Mouse (Mus musculus) thymus, adult 2 months (tissue): Measurements from ENCODE around the gene Dydc1. TPM values are rescaled to one million over a fixed set of nuclear protein-coding genes. Genes with fewer than 3 reads are reported as not detected.

ENCODE experiments used
- DNase-seq: peaks from one replicate; pipeline ENCODE4 v3.0.0; 2021
- H3K27ac ChIP-seq: fragments of 200-500 bp; 2 replicates; pipeline ENCODE4 v1.5.1; 2012; ENCODE audit warnings: low read length, control low read depth; ENCODE audit not compliant: control insufficient read depth, insufficient read depth
- H3K27me3 ChIP-seq: fragments of 200-500 bp; 2 replicates; pipeline ENCODE4 v1.6.1; 2012; ENCODE audit warnings: mild to moderate bottlenecking, low read length, moderate library complexity, mixed read lengths; ENCODE audit not compliant: control insufficient read depth, insufficient read depth
- H3K36me3 ChIP-seq: fragments of 200-500 bp; 2 replicates; pipeline ENCODE4 v1.6.1; 2012; ENCODE audit warnings: mild to moderate bottlenecking, low read length, moderate library complexity; ENCODE audit not compliant: control insufficient read depth, insufficient read depth
- H3K4me1 ChIP-seq: fragments of 200-500 bp; replicated peaks from 2 replicates; pipeline ENCODE4 v1.6.1; 2012; ENCODE audit warnings: low read length; ENCODE audit not compliant: control insufficient read depth, insufficient read depth
- H3K4me3 ChIP-seq: fragments of 200-500 bp; 2 replicates; pipeline ENCODE4 v1.5.1; 2012; ENCODE audit warnings: mild to moderate bottlenecking, low read length, control low read depth, moderate library complexity; ENCODE audit not compliant: control insufficient read depth, insufficient read depth
- CTCF ChIP-seq: fragments of 200-500 bp; IDR thresholded peaks from 2 replicates; pipeline ENCODE4 v1.5.1; 2012; ENCODE audit warnings: mild to moderate bottlenecking, control low read depth, low read length, moderate library complexity, borderline replicate concordance; ENCODE audit not compliant: control insufficient read depth, poor library complexity, insufficient read depth; ENCODE audit errors: extremely low read depth
- POLR2A ChIP-seq: fragments of 200-500 bp; IDR thresholded peaks from 2 replicates; pipeline ENCODE4 v1.6.1; 2012; ENCODE audit warnings: mild to moderate bottlenecking, low read length, control low read depth, moderate library complexity; ENCODE audit not compliant: control insufficient read depth, poor library complexity, insufficient read depth; ENCODE audit errors: extremely low read depth
- WGBS: fragments of 180-500 bp; shearing (Covaris S2); methylation state at CpG from one replicate; pipeline ENCODE4 v1.1.7; 2018; 5-methylcytosine and 5-hydroxymethylcytosine counted together
- polyA plus RNA-seq: library from polyadenylated mRNA; depleted of rRNA; stranded (reverse); fragments of >200 nt; gene quantifications from 2 replicates; pipeline ENCODE4 v1.2.3, GENCODE M21; 2012

Gene Dydc1
- polyA plus RNA-seq, 1 experiment = 0.09 TPM

DNA sequence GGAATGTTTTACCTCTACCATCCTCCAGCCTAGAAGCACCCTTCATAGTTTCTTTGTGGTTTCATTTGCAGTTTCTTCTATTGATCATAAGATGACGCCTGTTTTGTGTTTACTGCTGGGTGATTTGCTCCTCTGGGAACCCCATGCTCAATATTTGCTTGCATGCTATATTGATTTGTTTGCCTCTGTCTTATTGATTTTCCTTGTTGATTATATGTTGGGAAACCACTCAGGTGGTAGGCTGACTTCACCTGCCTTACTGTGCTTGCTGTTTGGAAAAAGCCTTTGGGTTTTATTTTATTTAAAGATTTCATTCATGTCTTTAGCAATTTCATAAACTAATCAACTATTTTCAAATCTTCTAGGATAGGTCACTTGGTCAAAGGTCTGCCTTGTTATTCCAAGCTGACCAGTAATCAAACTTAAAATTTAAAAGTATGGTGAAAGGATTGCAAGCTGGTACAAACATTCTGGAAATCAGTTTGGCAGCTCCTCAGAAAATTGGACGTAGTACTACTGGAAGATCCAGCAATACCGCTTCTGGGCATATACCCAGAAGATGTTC lies 23.7 kb downstream of the Dydc1 start:
- Histone ChIP-seq H3K4me3 (no peak overlapping the region), H3K36me3 (no peaks in the 10 kb centered on the region), H3K4me1 (no peaks in the 10 kb centered on the region), H3K27me3 (no peaks in the 10 kb centered on the region), H3K27ac (no peak overlapping the region)
- DNase-seq = no peak
- 95% methylated on average over 3 of the region's 3 CpGs for WGBS
- TF ChIP-seq CTCF (no peak), POLR2A (no peak)

DNA sequence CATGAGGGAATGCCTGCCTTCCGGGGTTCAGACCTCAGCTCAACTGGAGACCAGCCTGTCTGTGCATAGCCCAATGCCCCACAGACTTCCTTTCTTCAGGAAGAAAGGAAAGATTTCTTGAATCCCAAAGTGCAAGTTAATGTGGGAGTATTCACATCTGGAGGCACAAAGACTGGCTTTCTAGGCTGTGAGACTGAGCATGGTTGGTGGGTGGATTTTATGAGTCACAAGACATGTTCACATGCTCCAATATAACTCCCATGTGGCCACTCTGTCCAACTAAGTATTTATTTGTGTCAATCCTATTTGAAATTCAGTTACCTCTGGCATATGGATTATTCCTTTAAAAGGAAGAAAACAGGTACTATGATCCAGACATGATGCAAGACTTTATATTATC lies 26.0 kb downstream of the Dydc1 start:
- H3K27ac ChIP-seq = no peak overlapping the region
- H3K4me1 ChIP-seq = no peaks in the 10 kb centered on the region
- TF ChIP-seq CTCF (no peak), POLR2A (no peak)
- no peaks in the 10 kb centered on the region for H3K27me3 ChIP-seq
- H3K4me3 ChIP-seq = no peak overlapping the region
- 97% methylated on average over 1 of the region's 1 CpGs for WGBS
- no peak for DNase-seq
- H3K36me3 ChIP-seq = no peaks in the 10 kb centered on the region

DNA sequence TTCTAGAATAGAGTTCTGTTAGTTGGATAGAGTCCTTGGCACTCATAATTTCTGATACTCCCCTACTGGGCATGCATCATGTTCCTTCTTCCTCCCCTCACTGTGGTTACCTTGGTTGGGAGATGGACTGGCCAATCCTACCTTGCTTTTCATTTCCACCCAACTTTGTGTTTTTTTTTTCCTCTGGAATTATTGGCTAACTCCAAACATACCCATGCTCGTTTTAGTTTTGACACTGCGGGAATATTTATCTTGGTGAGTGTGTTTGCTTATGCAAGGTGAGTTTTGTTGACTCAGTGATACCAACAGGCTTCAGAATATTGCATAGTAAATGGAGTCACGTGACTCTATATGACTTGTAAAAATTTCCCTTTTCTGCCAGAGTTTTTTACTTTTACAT lies 28.0 kb downstream of the Dydc1 start:
- Histone ChIP-seq H3K36me3 (no peaks in the 10 kb centered on the region), H3K27me3 (no peaks in the 10 kb centered on the region), H3K4me3 (no peak overlapping the region), H3K4me1 (no peaks in the 10 kb centered on the region), H3K27ac (no peak overlapping the region)
- no peak for TF ChIP-seq CTCF
- no peak for TF ChIP-seq POLR2A
- WGBS = 89% methylated on average over 3 of the region's 3 CpGs
- no peak for DNase-seq

DNA sequence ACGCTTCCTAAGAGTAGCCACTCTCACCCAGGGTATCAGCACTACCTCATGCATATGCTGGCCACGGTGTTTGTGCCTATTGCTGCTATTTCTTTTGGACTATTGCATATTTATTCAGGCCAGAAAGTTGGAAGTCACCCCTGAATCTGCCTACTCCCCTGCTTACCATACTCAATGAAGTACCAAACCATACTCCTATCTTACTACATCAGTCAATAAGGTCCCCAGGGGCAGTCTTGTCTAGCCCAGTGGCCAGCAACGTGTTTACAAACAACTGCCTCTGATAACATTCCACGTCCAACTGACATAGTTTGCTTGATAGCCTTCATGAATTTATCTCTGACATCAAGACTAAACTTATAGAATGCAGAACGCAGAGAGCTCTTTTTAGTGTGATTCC lies 28.5 kb downstream of the Dydc1 start:
- Histone ChIP-seq H3K4me1 (no peaks in the 10 kb centered on the region), H3K27ac (no peak overlapping the region), H3K36me3 (no peaks in the 10 kb centered on the region), H3K4me3 (no peak overlapping the region), H3K27me3 (no peaks in the 10 kb centered on the region)
- no peak for TF ChIP-seq POLR2A
- TF ChIP-seq CTCF = no peak
- no peak for DNase-seq
- WGBS = 85% methylated on average over 5 of the region's 5 CpGs

DNA sequence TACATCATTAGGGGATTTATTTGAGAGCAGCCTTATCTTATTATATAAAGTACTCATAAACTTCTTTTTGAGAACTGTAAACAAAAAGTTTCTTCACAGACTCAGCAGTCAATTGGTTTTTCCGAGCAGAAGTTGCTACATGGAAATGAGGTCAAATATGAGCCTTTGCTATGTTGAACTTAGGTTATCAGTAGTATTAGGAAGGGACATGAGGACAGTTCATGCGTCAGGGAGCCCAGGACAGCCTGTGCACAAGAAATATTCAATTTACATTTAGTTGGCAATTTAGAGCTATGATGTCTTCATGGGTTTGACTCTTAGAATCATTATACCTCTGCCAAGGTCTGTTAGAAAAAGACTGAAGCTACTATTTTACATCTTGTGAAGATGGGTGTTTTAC lies 29.6 kb downstream of the Dydc1 start:
- DNase-seq = no peak
- no peak for TF ChIP-seq CTCF
- no peak for TF ChIP-seq POLR2A
- no peaks in the 10 kb centered on the region for H3K36me3 ChIP-seq
- 87% methylated on average over 2 of the region's 2 CpGs for WGBS
- no peaks in the 10 kb centered on the region for H3K4me1 ChIP-seq
- H3K4me3 ChIP-seq = no peak overlapping the region
- no peaks in the 10 kb centered on the region for H3K27me3 ChIP-seq
- H3K27ac ChIP-seq = no peak overlapping the region

DNA sequence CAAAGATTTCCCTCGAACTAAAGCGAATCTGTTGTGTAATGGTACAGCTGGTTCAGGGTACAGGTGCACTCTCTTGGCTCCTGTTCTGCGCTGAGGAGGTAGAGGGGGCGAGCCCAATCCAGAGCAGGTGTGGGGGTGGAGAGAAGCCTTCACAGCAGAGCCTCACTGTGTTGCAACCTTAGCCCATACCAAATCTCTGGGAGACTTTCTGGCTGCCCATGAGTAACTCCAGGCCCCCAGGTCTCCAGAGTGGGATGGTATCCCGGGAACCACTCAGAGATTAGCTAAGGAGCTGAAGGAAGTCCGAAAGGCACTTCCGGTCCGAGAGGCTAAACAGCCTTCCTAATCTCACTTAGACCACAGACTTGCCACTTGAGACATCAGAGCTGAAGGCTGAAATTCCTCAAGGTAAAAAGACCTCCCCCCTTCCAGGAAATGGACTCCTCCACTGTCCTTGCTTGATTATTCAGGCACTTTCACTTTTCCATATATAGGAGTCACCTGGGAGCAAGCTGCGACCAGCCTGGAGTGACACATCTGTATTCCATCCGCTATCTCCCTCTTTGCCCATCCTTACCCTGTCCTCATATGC lies 32.2 kb downstream of the Dydc1 start, which contains the start of gene Mat1a:
Mat1a (plus strand) TSS at position 183 of the 592 bp plus-strand sequence.
- DNase-seq = no peak
- no peak for TF ChIP-seq POLR2A
- no peak for TF ChIP-seq CTCF
- Histone ChIP-seq H3K27ac (no peak within 1 kb of the TSS), H3K27me3 (no peaks in the 10 kb centered on the region), H3K36me3 (no peaks in the 10 kb centered on the region), H3K4me3 (no peak within 1 kb of the TSS), H3K4me1 (no peaks in the 10 kb centered on the region)
- WGBS = 70% methylated on average over 10 of the region's 10 CpGs
